Mouse (Mus musculus): ENCODE measurements around the gene Kctd21. TPM values are rescaled to one million over a fixed set of nuclear protein-coding genes. Genes with fewer than 3 reads are reported as not detected.
A peak's percentile ranks its signal among the peaks of the same experiment; 100 is the strongest.

The Kctd21 gene
- polyA plus RNA-seq, 1 experiment from 2014 or later = 5.4 TPM

DNA sequence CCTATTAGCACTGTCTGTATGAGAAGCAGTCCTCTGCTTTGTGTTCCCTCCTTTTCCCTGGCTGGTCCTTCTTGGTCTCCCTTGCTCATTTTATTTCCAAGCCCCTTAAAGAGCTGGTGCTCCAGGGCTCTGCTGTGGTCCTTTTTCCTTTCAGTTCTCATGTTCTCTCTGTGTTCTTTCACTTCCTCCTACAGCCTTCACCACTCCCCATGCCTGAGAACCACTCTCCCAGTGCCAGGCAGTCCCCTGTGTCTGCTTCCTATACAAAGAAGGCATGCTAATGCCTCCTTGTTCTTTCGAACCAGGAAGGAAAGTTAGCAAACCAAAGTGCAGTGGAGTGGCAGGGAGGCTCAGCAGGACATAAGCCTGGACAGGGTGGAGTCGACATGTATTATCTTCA lies 43.8 kb downstream of the Kctd21 start:
- WGBS = 91% methylated on average over 2 of the region's 2 CpGs
- no peak for DNase-seq (ENCODE audit: low spot score)
- H3K4me2 ChIP-seq (ENCODE audit: low read length) = no peak overlapping the region
- no peak overlapping the region for H3K9ac ChIP-seq (ENCODE audit: low read length)
- no peaks in the 10 kb centered on the region for H3K27me3 ChIP-seq (replicated peaks; ENCODE audit: control insufficient read depth, insufficient read depth, low read length)
- H3K4me1 ChIP-seq (replicated peaks; ENCODE audit: control insufficient read depth, insufficient read depth, low read length) = peaks cover 7% of the 10 kb centered on the region
- no peak overlapping the region for H3K27ac ChIP-seq (ENCODE audit: low read depth)
- no peak overlapping the region for H3K4me3 ChIP-seq (ENCODE audit: low read depth, low read length)
- ATAC-seq (replicated peaks; ENCODE audit: low FRiP score, low TSS enrichment, low read depth) = no peak
- peaks cover 62% of the 10 kb centered on the region for H3K36me3 ChIP-seq (ENCODE audit: control insufficient read depth, insufficient read depth, low read length)
- H3K9me3 ChIP-seq (ENCODE audit: control insufficient read depth, low read length) = no peaks in the 10 kb centered on the region

DNA sequence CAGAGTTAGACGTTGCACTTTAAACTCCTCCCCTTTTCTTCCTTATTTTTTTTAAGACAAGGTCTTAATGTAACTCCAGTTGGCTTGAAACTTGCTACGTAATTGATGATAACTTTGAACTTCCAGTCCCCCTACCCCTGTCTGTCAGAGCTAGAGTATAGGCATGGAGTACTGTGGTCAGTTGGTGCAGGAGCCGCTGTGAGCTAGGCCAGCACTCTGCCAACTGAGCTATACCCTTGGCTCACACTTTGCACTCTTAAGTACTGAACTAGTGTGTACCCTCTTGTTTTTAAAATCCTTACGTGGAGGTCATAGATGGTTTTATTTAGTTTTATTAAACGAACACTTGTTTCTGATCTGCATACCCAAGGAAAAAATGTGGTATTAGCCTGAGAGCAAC lies 47.2 kb downstream of the Kctd21 start:
- Histone ChIP-seq H3K27ac (ENCODE audit: low read depth) (no peak overlapping the region), H3K9me3 (ENCODE audit: control insufficient read depth, low read length) (no peaks in the 10 kb centered on the region), H3K4me2 (ENCODE audit: low read length) (no peak overlapping the region), H3K36me3 (ENCODE audit: control insufficient read depth, insufficient read depth, low read length) (peaks cover 95% of the 10 kb centered on the region), H3K9ac (ENCODE audit: low read length) (no peak overlapping the region), H3K4me1 (replicated peaks; ENCODE audit: control insufficient read depth, insufficient read depth, low read length) (no peaks in the 10 kb centered on the region), H3K27me3 (replicated peaks; ENCODE audit: control insufficient read depth, insufficient read depth, low read length) (no peaks in the 10 kb centered on the region), H3K4me3 (ENCODE audit: low read depth, low read length) (no peak overlapping the region)
- ATAC-seq (replicated peaks; ENCODE audit: low FRiP score, low TSS enrichment, low read depth) (no peak), DNase-seq (ENCODE audit: low spot score) (peak; percentile 12)
- 92% methylated on average over 5 of the region's 5 CpGs for WGBS

DNA sequence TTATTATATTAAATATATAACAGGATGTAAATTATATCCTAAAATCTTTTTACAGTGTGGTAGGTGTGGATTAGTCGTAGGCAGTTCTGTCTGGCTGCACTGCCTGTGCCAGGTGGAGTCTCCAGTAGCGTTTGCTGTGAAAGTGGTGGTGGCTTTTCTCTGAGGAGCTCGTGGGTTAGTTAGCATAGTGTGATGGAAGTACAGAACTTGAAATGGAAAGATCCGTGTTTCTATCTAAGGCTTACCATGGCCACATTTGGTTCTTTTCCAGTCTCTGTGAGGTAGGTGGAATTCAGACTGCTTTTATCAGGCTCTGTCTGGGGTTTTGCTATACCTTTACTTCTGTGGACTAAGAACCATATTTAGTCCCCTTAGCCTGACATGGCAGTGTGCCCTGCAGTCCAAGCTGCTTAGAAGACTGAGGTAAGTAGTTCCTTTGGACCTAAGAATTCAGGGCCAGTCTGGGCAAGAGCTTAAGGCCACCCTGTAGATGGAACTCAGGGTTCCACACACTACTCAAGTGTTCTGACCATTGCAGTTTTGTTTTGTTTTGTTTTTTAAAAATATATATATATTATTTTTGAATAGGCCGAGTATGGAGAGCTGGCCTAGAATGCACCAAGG lies 48.5 kb downstream of the Kctd21 start:
- WGBS = 94% methylated on average over 5 of the region's 5 CpGs
- H3K27me3 ChIP-seq (replicated peaks; ENCODE audit: control insufficient read depth, insufficient read depth, low read length) = no peaks in the 10 kb centered on the region
- no peaks in the 10 kb centered on the region for H3K9me3 ChIP-seq (ENCODE audit: control insufficient read depth, low read length)
- H3K4me3 ChIP-seq (ENCODE audit: low read depth, low read length) = no peak overlapping the region
- no peak overlapping the region for H3K27ac ChIP-seq (ENCODE audit: low read depth)
- no peak overlapping the region for H3K9ac ChIP-seq (ENCODE audit: low read length)
- no peak overlapping the region for H3K4me2 ChIP-seq (ENCODE audit: low read length)
- no peak for ATAC-seq (replicated peaks; ENCODE audit: low FRiP score, low TSS enrichment, low read depth)
- peak; percentile 25 for DNase-seq (ENCODE audit: low spot score)
- H3K4me1 ChIP-seq (replicated peaks; ENCODE audit: control insufficient read depth, insufficient read depth, low read length) = no peaks in the 10 kb centered on the region
- peaks cover 96% of the 10 kb centered on the region for H3K36me3 ChIP-seq (ENCODE audit: control insufficient read depth, insufficient read depth, low read length)

GRCm38 (mm10) chr7:97382661-97383060 lies 50.5 kb downstream of the Kctd21 start:
- peaks cover 99% of the 10 kb centered on the region for H3K36me3 ChIP-seq (ENCODE audit: control insufficient read depth, insufficient read depth, low read length)
- ATAC-seq (replicated peaks; ENCODE audit: low FRiP score, low TSS enrichment, low read depth) (no peak), DNase-seq (ENCODE audit: low spot score) (no peak)
- no peak overlapping the region for H3K4me3 ChIP-seq (ENCODE audit: low read depth, low read length)
- H3K9ac ChIP-seq (ENCODE audit: low read length) = no peak overlapping the region
- no peak overlapping the region for H3K4me2 ChIP-seq (ENCODE audit: low read length)
- 93% methylated on average over 8 of the region's 8 CpGs for WGBS
- no peak overlapping the region for H3K27ac ChIP-seq (ENCODE audit: low read depth)
- no peaks in the 10 kb centered on the region for H3K27me3 ChIP-seq (replicated peaks; ENCODE audit: control insufficient read depth, insufficient read depth, low read length)
- H3K9me3 ChIP-seq (ENCODE audit: control insufficient read depth, low read length) = no peaks in the 10 kb centered on the region
- H3K4me1 ChIP-seq (replicated peaks; ENCODE audit: control insufficient read depth, insufficient read depth, low read length) = no peaks in the 10 kb centered on the region

GRCm38 (mm10) chr7:97383496-97384132 lies 51.5 kb downstream of the Kctd21 start:
- Histone ChIP-seq H3K27ac (ENCODE audit: low read depth) (no peak overlapping the region), H3K4me3 (ENCODE audit: low read depth, low read length) (no peak overlapping the region), H3K4me2 (ENCODE audit: low read length) (no peak overlapping the region), H3K9me3 (ENCODE audit: control insufficient read depth, low read length) (no peaks in the 10 kb centered on the region), H3K36me3 (ENCODE audit: control insufficient read depth, insufficient read depth, low read length) (peaks cover 99% of the 10 kb centered on the region), H3K27me3 (replicated peaks; ENCODE audit: control insufficient read depth, insufficient read depth, low read length) (no peaks in the 10 kb centered on the region), H3K4me1 (replicated peaks; ENCODE audit: control insufficient read depth, insufficient read depth, low read length) (no peaks in the 10 kb centered on the region), H3K9ac (ENCODE audit: low read length) (no peak overlapping the region)
- DNase-seq (ENCODE audit: low spot score) (no peak), ATAC-seq (replicated peaks; ENCODE audit: low FRiP score, low TSS enrichment, low read depth) (no peak)
- WGBS = 88% methylated on average over 10 of the region's 10 CpGs

DNA sequence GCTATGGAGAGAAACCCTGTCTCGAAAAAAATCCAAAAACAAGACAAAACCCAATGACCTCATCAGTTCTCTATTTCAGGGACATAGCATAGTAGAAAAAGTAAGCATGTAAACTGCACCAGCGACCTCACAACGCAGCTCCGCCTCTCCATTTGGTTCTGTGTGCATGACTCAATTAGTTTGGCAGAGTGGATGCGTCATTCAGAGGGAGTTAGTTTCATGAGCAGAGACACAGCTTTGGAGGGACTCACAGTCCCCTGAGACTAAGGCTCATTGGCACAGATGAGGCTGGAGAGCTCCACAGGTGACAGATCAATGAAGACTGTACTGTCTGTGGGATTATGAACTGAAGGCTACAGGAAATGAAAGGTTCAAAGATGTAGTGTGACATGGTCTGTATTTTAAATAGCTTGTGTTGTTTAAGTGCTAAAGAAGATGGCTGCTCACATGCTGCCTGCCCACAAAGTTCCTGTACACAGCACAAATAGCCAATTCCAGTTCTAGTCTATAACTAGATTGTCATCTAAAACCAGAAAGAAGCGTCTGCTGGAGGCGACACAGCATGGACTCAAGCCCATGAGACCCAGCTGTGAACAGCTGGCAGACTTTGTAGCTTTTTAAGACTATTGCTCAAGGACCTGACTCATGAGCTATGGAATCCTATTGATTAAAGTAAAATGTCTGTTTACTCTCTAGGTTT lies 54.1 kb downstream of the Kctd21 start:
- 83% methylated on average over 7 of the region's 7 CpGs for WGBS
- no peaks in the 10 kb centered on the region for H3K9me3 ChIP-seq (ENCODE audit: control insufficient read depth, low read length)
- H3K36me3 ChIP-seq (ENCODE audit: control insufficient read depth, insufficient read depth, low read length) = peaks cover 96% of the 10 kb centered on the region
- ATAC-seq (replicated peaks; ENCODE audit: low FRiP score, low TSS enrichment, low read depth) (no peak), DNase-seq (ENCODE audit: low spot score) (no peak)
- H3K27me3 ChIP-seq (replicated peaks; ENCODE audit: control insufficient read depth, insufficient read depth, low read length) = no peaks in the 10 kb centered on the region
- no peak overlapping the region for H3K4me3 ChIP-seq (ENCODE audit: low read depth, low read length)
- no peak overlapping the region; the same call in 1 of the 2 replicates for H3K27ac ChIP-seq (ENCODE audit: low read depth)
- H3K4me1 ChIP-seq (replicated peaks; ENCODE audit: control insufficient read depth, insufficient read depth, low read length) = no peaks in the 10 kb centered on the region
- no peak overlapping the region for H3K9ac ChIP-seq (ENCODE audit: low read length)
- no peak overlapping the region for H3K4me2 ChIP-seq (ENCODE audit: low read length)

DNA sequence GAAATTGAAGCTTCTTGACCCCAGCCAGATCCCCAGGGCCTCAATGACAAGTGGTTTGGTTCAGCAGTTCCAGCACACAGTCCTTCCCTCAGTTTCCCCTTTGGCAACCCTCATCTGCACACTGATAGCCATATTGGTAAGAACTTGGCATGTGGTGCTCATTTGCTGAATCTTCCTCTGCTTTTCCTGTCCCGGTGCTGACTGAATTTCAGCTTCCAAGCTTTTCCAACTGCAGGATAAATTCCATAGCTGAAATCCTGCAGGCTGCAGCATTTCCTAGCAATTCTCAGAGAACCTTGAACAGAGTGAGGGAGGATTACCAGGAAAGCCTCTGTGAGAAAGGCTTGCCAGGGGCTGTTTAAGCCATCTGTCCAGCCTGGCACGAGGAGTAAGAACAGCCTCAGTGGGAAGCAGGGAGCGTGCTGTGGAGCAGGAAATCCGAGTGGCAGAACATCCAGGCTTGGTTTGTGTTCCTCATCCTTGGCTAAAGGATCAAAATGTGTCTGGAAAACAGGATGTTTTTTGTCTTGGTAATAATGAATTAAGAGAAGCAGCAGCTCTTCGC lies 54.8 kb downstream of the Kctd21 start:
- Histone ChIP-seq H3K4me2 (ENCODE audit: low read length) (no peak overlapping the region), H3K9ac (ENCODE audit: low read length) (no peak overlapping the region), H3K36me3 (ENCODE audit: control insufficient read depth, insufficient read depth, low read length) (peaks cover 96% of the 10 kb centered on the region), H3K27ac (ENCODE audit: low read depth) (peak overlapping the region; percentile 3; the same call in 1 of the 2 replicates), H3K4me1 (replicated peaks; ENCODE audit: control insufficient read depth, insufficient read depth, low read length) (no peaks in the 10 kb centered on the region), H3K27me3 (replicated peaks; ENCODE audit: control insufficient read depth, insufficient read depth, low read length) (no peaks in the 10 kb centered on the region), H3K9me3 (ENCODE audit: control insufficient read depth, low read length) (no peaks in the 10 kb centered on the region), H3K4me3 (ENCODE audit: low read depth, low read length) (no peak overlapping the region)
- 84% methylated on average over 5 of the region's 5 CpGs for WGBS
- DNase-seq (ENCODE audit: low spot score) (no peak), ATAC-seq (replicated peaks; ENCODE audit: low FRiP score, low TSS enrichment, low read depth) (no peak)

GRCm38 (mm10) chr7:97387561-97388147 lies 55.5 kb downstream of the Kctd21 start:
- Histone ChIP-seq H3K4me2 (ENCODE audit: low read length) (no peak overlapping the region), H3K36me3 (ENCODE audit: control insufficient read depth, insufficient read depth, low read length) (peaks cover 94% of the 10 kb centered on the region), H3K4me3 (ENCODE audit: low read depth, low read length) (no peak overlapping the region), H3K4me1 (replicated peaks; ENCODE audit: control insufficient read depth, insufficient read depth, low read length) (no peaks in the 10 kb centered on the region), H3K9ac (ENCODE audit: low read length) (no peak overlapping the region), H3K27me3 (replicated peaks; ENCODE audit: control insufficient read depth, insufficient read depth, low read length) (no peaks in the 10 kb centered on the region), H3K9me3 (ENCODE audit: control insufficient read depth, low read length) (no peaks in the 10 kb centered on the region), H3K27ac (ENCODE audit: low read depth) (no peak overlapping the region)
- ATAC-seq (replicated peaks; ENCODE audit: low FRiP score, low TSS enrichment, low read depth) (no peak), DNase-seq (ENCODE audit: low spot score) (no peak)
- WGBS = 89% methylated on average over 8 of the region's 8 CpGs
